Mouse (Mus musculus) heart, adult 2 months (tissue): ENCODE measurements around the gene Ttll11. TPM values are rescaled to one million over a fixed set of nuclear protein-coding genes. Genes with fewer than 3 reads are reported as not detected.
A peak's percentile ranks its signal among the peaks of the same experiment; 100 is the strongest.

Source experiments
- DNase-seq, 2 experiments: peaks; one replicate each; pipeline ENCODE4 v3.0.0; 2021
- H3K27ac ChIP-seq: fragments of 200-600 bp; 2 replicates; pipeline ENCODE4 v1.8.1; 2022
- H3K27me3 ChIP-seq: fragments of 200-500 bp; 2 replicates; pipeline ENCODE4 v1.6.1; 2012; ENCODE audit warnings: mild to moderate bottlenecking, low read length, inconsistent platforms, mixed read lengths; ENCODE audit not compliant: control insufficient read depth, insufficient read depth
- H3K36me3 ChIP-seq: fragments of 200-500 bp; 2 replicates; pipeline ENCODE4 v1.6.1; 2012; ENCODE audit warnings: low read length, inconsistent platforms; ENCODE audit not compliant: control insufficient read depth, insufficient read depth
- H3K4me1 ChIP-seq: fragments of 200-500 bp; 2 replicates; pipeline ENCODE4 v1.6.1; 2011; ENCODE audit warnings: low read length; ENCODE audit not compliant: control insufficient read depth, insufficient read depth
- H3K4me3 ChIP-seq: fragments of 200-600 bp; 2 replicates; pipeline ENCODE4 v1.8.1; 2022
- H3K79me2 ChIP-seq: fragments of 200-500 bp; replicated peaks from 2 replicates; pipeline ENCODE4 v1.6.1; 2012; ENCODE audit warnings: mild to moderate bottlenecking, inconsistent platforms, low read length, moderate library complexity, mixed read lengths; ENCODE audit not compliant: control insufficient read depth, insufficient read depth
- H3K9ac ChIP-seq: fragments of 200-500 bp; 2 replicates; pipeline ENCODE4 v1.6.1; 2012; ENCODE audit warnings: low read depth, mild to moderate bottlenecking, control low read depth, inconsistent platforms, low read length, mixed read lengths
- CTCF ChIP-seq: fragments of 200-600 bp; IDR thresholded peaks from 2 replicates; pipeline ENCODE4 v1.8.1; 2022; ENCODE audit warnings: antibody characterized with exemption, mild to moderate bottlenecking, moderate library complexity
- EP300 ChIP-seq: fragments of 200-500 bp; IDR thresholded peaks from 2 replicates; pipeline ENCODE4 v1.6.1; 2011; ENCODE audit warnings: low read depth, low read length, control low read depth; ENCODE audit not compliant: insufficient read depth
- POLR2A ChIP-seq: fragments of 200-500 bp; IDR thresholded peaks from 2 replicates; pipeline ENCODE4 v1.6.1; 2011; ENCODE audit warnings: mild to moderate bottlenecking, low read depth, low read length, control low read depth; ENCODE audit not compliant: insufficient read depth
- WGBS: fragments of 180-500 bp; shearing (Covaris S2); methylation state at CpG from one replicate; pipeline ENCODE4 v1.1.7; 2018; 5-methylcytosine and 5-hydroxymethylcytosine counted together
- intact Hi-C: fragments of 180-260 bp; cut with DNase I; formaldehyde crosslinking; loops from one replicate; pipeline ENCODE4 v1.15.1; 2025
- polyA plus RNA-seq: library from polyadenylated mRNA; depleted of rRNA; stranded (reverse); fragments of >200 nt; gene quantifications from 2 replicates; pipeline ENCODE4 v1.2.3, GENCODE M21; 2012; rRNA removed
- total RNA-seq, 2 experiments: library from RNA; stranded (reverse); gene quantifications; 2 replicates each; pipeline ENCODE4 v1.2.3; 2021

Gene Ttll11
- total and polyA plus RNA-seq, 3 experiments: 1.2 to 2.2 (median 1.5) TPM

GRCm38 (mm10) chr2:35712611-35713010 is 267.1 kb downstream of the Ttll11 start:
- peaks cover 22% of the 10 kb centered on the region for H3K4me1 ChIP-seq
- H3K27ac ChIP-seq: no peak overlapping the region
- no peak for DNase-seq
- no peak overlapping the region for H3K4me3 ChIP-seq
- H3K79me2 ChIP-seq: 0 out of 2 replicates have a peak, but pooled peaks cover 3% of the 10 kb centered on the region
- no peak for TF ChIP-seq CTCF
- H3K9ac ChIP-seq: no peak overlapping the region
- peaks cover 4% of the 10 kb centered on the region; the same call in 1 of the 2 replicates for H3K36me3 ChIP-seq
- intact Hi-C loops: no loop called here
- H3K27me3 ChIP-seq: no peaks in the 10 kb centered on the region
- 89% methylated on average over 5 of the region's 5 CpGs for WGBS

DNA sequence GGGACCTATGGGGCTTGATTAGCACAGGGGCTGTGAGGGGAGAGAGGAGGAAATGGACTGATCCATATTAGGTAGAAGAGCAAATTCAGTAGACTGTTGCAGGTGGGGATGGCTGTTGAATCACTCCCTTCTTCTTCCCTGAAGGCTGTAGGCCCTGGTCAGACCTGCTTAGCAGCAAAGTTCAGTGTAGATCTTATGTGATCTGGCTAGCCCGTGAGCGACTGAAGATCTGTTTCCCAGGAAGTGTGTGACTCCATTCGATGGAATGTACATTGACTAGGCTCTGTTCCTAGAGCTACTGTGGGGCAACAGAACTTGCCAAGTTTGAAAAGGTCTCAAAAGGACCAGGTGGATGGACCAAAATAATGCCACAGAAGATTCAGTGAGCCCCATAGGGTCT is 276.5 kb downstream of the Ttll11 start:
- Histone ChIP-seq H3K27me3 (no peaks in the 10 kb centered on the region), H3K9ac (no peak overlapping the region), H3K4me1 (peaks cover 44% of the 10 kb centered on the region), H3K27ac (peak overlapping the region; percentile 2; the same call in 1 of the 2 replicates), H3K4me3 (no peak overlapping the region), H3K36me3 (peaks cover 2% of the 10 kb centered on the region; the same call in 1 of the 2 replicates), H3K79me2 (peaks cover 16% of the 10 kb centered on the region)
- no peak for DNase-seq
- no peak for TF ChIP-seq CTCF
- WGBS: 43% methylated on average over 3 of the region's 3 CpGs
- intact Hi-C loops: no loop called here

GRCm38 (mm10) chr2:35702608-35703007 is 277.1 kb downstream of the Ttll11 start:
- Histone ChIP-seq H3K4me1 (peaks cover 48% of the 10 kb centered on the region), H3K36me3 (peaks cover 2% of the 10 kb centered on the region; the same call in 1 of the 2 replicates), H3K4me3 (no peak overlapping the region), H3K79me2 (peaks cover 19% of the 10 kb centered on the region), H3K27ac (peak overlapping the region; percentile 2; the same call in 1 of the 2 replicates), H3K27me3 (no peaks in the 10 kb centered on the region), H3K9ac (no peak overlapping the region)
- WGBS: 80% methylated on average over 6 of the region's 6 CpGs
- TF ChIP-seq EP300 (no peak), POLR2A (no peak), CTCF (no peak)
- intact Hi-C loops: no loop called here
- DNase-seq: no peak

DNA sequence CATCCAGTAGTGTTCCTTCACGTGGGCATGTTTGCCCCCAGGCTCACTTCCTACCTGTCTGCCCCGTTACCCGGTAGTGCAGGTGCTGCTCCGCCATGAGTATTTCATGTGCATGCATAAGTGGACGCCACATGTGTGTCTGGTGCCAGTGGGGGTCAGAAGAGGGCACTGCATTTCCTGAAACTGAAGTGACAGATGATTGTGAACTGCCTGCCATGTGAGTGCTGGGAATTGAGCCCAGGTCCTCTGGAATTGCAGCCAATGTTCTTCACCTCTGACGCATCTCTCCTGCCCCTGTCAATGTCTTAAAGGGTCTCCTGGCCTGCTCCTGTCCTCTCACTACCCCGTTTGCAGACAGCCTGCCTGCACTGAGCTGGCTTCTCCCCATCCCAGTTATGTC is 277.7 kb downstream of the Ttll11 start:
- TF ChIP-seq POLR2A: no peak
- TF ChIP-seq EP300: no peak
- TF ChIP-seq CTCF: no peak
- H3K4me3 ChIP-seq: no peak overlapping the region
- intact Hi-C loops: no loop called here
- 69% methylated on average over 7 of the region's 7 CpGs for WGBS
- peaks cover 4% of the 10 kb centered on the region for H3K36me3 ChIP-seq
- H3K79me2 ChIP-seq: peaks cover 17% of the 10 kb centered on the region
- peak overlapping the region; percentile 27 for H3K27ac ChIP-seq
- no peak overlapping the region for H3K9ac ChIP-seq
- no peaks in the 10 kb centered on the region for H3K27me3 ChIP-seq
- DNase-seq: no peak
- peaks cover 53% of the 10 kb centered on the region for H3K4me1 ChIP-seq

Other genes with a start within 250 kb of the Ttll11 start
- gene Ndufa8, start 69.5 kb upstream of the Ttll11 start, total RNA-seq: 100 to 1,000 TPM; 605 to 690 TPM
- gene Ndufa8, start 69.5 kb upstream of the Ttll11 start, polyA plus RNA-seq: 406 and 431 TPM in 2 replicates
- not detected for gene Morn5, start 69.5 kb upstream of the Ttll11 start, total RNA-seq
- 0.61 and 0.73 TPM in 2 replicates for gene Morn5, start 69.5 kb upstream of the Ttll11 start, polyA plus RNA-seq
- gene Lhx6, start 125.5 kb upstream of the Ttll11 start, total RNA-seq: 1 to 10 TPM; 2.0 to 4.7 TPM
- 2.7 and 3.2 TPM in 2 replicates for gene Lhx6, start 125.5 kb upstream of the Ttll11 start, polyA plus RNA-seq
- 10 to 100 TPM; 36.2 to 46.8 TPM for gene Mrrf, start 156.5 kb upstream of the Ttll11 start, total RNA-seq
- 70.1 and 71.7 TPM in 2 replicates for gene Mrrf, start 156.5 kb upstream of the Ttll11 start, polyA plus RNA-seq
- 10 to 100 TPM; 31.7 to 33.9 TPM for gene Rbm18, start 156.9 kb upstream of the Ttll11 start, total RNA-seq
- 15.4 and 33.0 TPM in 2 replicates for gene Rbm18, start 156.9 kb upstream of the Ttll11 start, polyA plus RNA-seq